Mouse (Mus musculus) midbrain, embryonic 11.5 days (tissue): ENCODE measurements around the gene Olfr575. TPM values are rescaled to one million over a fixed set of nuclear protein-coding genes. Genes with fewer than 3 reads are reported as not detected.

Experiments
- ATAC-seq: fragments of 200-750 bp; cut with Nextera tagmentation; 2 replicates; pipeline ENCODE4 v1.8.0; 2017; ENCODE audit warnings: moderate TSS enrichment, moderate library complexity; ENCODE audit not compliant: low FRiP score
- DNase-seq: peaks from one replicate; pipeline ENCODE4 v3.0.0; 2015; ENCODE audit warnings: low spot score; ENCODE audit errors: missing footprints
- H3K27ac ChIP-seq: fragments of 300-500 bp; sonication (generic); 2 replicates; pipeline ENCODE4 v1.5.1; 2014; ENCODE audit warnings: low read depth, low read length
- H3K27me3 ChIP-seq: fragments of 300-500 bp; sonication (generic); 2 replicates; pipeline ENCODE4 v1.6.1; 2014; ENCODE audit warnings: mild to moderate bottlenecking, low read length, moderate library complexity, mixed read lengths; ENCODE audit not compliant: control insufficient read depth, insufficient read depth
- H3K36me3 ChIP-seq: fragments of 300-500 bp; sonication (generic); 2 replicates; pipeline ENCODE4 v1.6.1; 2014; ENCODE audit warnings: mild to moderate bottlenecking, low read length, moderate library complexity, mixed read lengths; ENCODE audit not compliant: control insufficient read depth, insufficient read depth
- H3K4me1 ChIP-seq: fragments of 300-500 bp; sonication (generic); 2 replicates; pipeline ENCODE4 v1.6.1; 2014; ENCODE audit warnings: low read length; ENCODE audit not compliant: control insufficient read depth, insufficient read depth
- H3K4me2 ChIP-seq: fragments of 300-500 bp; sonication (generic); 2 replicates; pipeline ENCODE4 v1.6.1; 2014; ENCODE audit warnings: mild to moderate bottlenecking, moderate library complexity
- H3K4me3 ChIP-seq: fragments of 300-500 bp; sonication (generic); 2 replicates; pipeline ENCODE4 v1.5.1; 2014; ENCODE audit warnings: low read depth, low read length
- H3K9ac ChIP-seq: fragments of 300-500 bp; sonication (generic); 2 replicates; pipeline ENCODE4 v1.6.1; 2014; ENCODE audit warnings: low read length
- H3K9me3 ChIP-seq: fragments of 300-500 bp; sonication (generic); 2 replicates; pipeline ENCODE4 v1.6.1; 2016; ENCODE audit warnings: low read length; ENCODE audit not compliant: control insufficient read depth
- WGBS: fragments of 180-500 bp; shearing (Covaris S2); extraction: QIAGEN DNeasy Blood & Tissue Kit; methylation state at CpG from one replicate; pipeline ENCODE4 v1.1.7; 2014; 5-methylcytosine and 5-hydroxymethylcytosine counted together
- polyA plus RNA-seq: library from polyadenylated mRNA; unstranded; fragments of >200 nt; fragmentation: Nextera tagmentation; extraction: Ambion mirVana; gene quantifications from 2 replicates; pipeline ENCODE4 v1.2.1, GENCODE M21; 2014

Gene Olfr575
- not detected in 2 replicates for polyA plus RNA-seq

DNA sequence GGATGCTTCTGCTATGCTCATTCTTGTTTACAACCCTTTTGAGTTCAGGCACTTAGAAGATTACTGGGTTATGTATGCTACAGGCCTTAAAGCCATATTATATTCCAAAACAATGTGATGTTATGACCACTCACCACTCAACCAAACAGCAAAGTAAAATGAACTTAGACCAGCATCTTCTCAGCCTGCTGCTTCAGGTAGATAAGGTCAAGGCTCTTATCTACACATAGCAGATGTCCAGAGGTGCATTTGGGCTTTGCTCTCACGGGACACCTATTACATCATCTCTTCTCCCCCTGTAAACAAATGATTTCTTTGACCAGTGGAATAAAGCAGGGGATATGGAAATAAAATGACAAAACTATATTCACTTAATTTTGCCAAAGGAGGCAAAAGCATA, at the start of gene Olfr575:
Olfr575 (minus strand) TSS at position 183 of the 400 bp plus-strand sequence.
- H3K27ac ChIP-seq: no peak within 1 kb of the TSS
- H3K4me2 ChIP-seq: no peak within 1 kb of the TSS
- no peaks in the 10 kb centered on the region for H3K27me3 ChIP-seq
- H3K36me3 ChIP-seq: no peaks in the 10 kb centered on the region
- no peak within 1 kb of the TSS for H3K9ac ChIP-seq
- WGBS: 74% methylated on average over 1 of the region's 1 CpGs
- H3K9me3 ChIP-seq: no peaks in the 10 kb centered on the region
- ATAC-seq (no peak), DNase-seq (no peak)
- no peak within 1 kb of the TSS for H3K4me3 ChIP-seq
- no peaks in the 10 kb centered on the region for H3K4me1 ChIP-seq

GRCm38 (mm10) chr7:102989224-102989623, 30.6 kb upstream of the Olfr575 start, which contains the start of gene Olfr578:
Gene Olfr578 (minus strand): TSS chr7:102989324.
- WGBS: 71% methylated on average over 3 of the region's 3 CpGs
- H3K27ac ChIP-seq: no peak within 1 kb of the TSS

GRCm38 (mm10) chr7:102975843-102976242, 17.3 kb upstream of the Olfr575 start, which contains the start of gene Olfr577:
Gene Olfr577 (minus strand): TSS chr7:102975943.
- 80% methylated on average over 2 of the region's 2 CpGs for WGBS
- H3K4me1 ChIP-seq: no peaks in the 10 kb centered on the region
- no peak within 1 kb of the TSS for H3K27ac ChIP-seq
- ATAC-seq (no peak), DNase-seq (no peak)
- no peaks in the 10 kb centered on the region for H3K36me3 ChIP-seq
- H3K4me3 ChIP-seq: no peak within 1 kb of the TSS
- no peak within 1 kb of the TSS for H3K9ac ChIP-seq
- H3K4me2 ChIP-seq: no peak within 1 kb of the TSS
- H3K9me3 ChIP-seq: no peaks in the 10 kb centered on the region
- H3K27me3 ChIP-seq: no peaks in the 10 kb centered on the region

More at GRCm38 (mm10) chr7:102989224-102989623, 30.6 kb upstream of the Olfr575 start, which contains the start of gene Olfr578:
- Histone ChIP-seq H3K36me3 (no peaks in the 10 kb centered on the region), H3K4me2 (no peak within 1 kb of the TSS), H3K4me1 (no peaks in the 10 kb centered on the region), H3K9me3 (no peaks in the 10 kb centered on the region), H3K4me3 (no peak within 1 kb of the TSS), H3K27me3 (no peaks in the 10 kb centered on the region), H3K9ac (no peak within 1 kb of the TSS)
- DNase-seq (no peak), ATAC-seq (no peak)

- WGBS: 58% methylated on average over 1 of the region's 1 CpGs
- H3K9ac ChIP-seq: no peak overlapping the region
- no peaks in the 10 kb centered on the region for H3K9me3 ChIP-seq
- H3K4me2 ChIP-seq: no peak overlapping the region
- H3K4me3 ChIP-seq: no peak overlapping the region
- H3K27me3 ChIP-seq: no peaks in the 10 kb centered on the region
- H3K27ac ChIP-seq: no peak overlapping the region
- DNase-seq: no peak
- no peaks in the 10 kb centered on the region for H3K36me3 ChIP-seq
- ATAC-seq: no peak
- H3K4me1 ChIP-seq: no peaks in the 10 kb centered on the region
Measured at GRCm38 (mm10) chr7:102974399-102974798, 15.8 kb upstream of the Olfr575 start.

GRCm38 (mm10) chr7:102962360-102962759, 3.8 kb upstream of the Olfr575 start, which contains the start of gene Olfr576:
Gene Olfr576 (plus strand): TSS chr7:102962660.
- no peaks in the 10 kb centered on the region for H3K27me3 ChIP-seq
- 63% methylated on average over 2 of the region's 2 CpGs for WGBS
- no peak within 1 kb of the TSS for H3K4me3 ChIP-seq
- no peak within 1 kb of the TSS for H3K27ac ChIP-seq
- H3K9ac ChIP-seq: no peak within 1 kb of the TSS
- H3K36me3 ChIP-seq: no peaks in the 10 kb centered on the region
- DNase-seq (no peak), ATAC-seq (no peak)
- no peaks in the 10 kb centered on the region for H3K9me3 ChIP-seq
- H3K4me2 ChIP-seq: no peak within 1 kb of the TSS
- no peaks in the 10 kb centered on the region for H3K4me1 ChIP-seq

DNA sequence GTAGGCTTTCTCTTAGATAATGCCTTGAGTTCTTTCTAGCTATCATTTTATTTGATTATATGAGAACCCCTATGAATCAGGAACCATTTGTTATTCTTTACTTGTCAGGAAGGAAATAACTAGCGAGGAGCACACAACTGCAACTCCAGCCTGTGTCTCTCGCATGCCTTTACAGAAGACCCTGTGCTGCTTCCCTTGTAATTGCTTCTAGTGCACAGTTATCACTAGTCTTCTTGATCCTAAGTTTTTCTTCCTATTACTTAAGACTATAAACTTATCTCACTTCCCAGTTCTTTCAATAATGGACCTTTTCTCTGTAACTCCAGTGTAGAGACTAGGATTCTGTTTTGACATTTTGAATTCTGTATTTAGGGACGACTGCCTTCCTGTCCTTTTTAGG, 438 bp downstream of the Olfr575 start:
- Histone ChIP-seq H3K4me3 (no peak overlapping the region), H3K36me3 (no peaks in the 10 kb centered on the region), H3K4me1 (no peaks in the 10 kb centered on the region), H3K27ac (no peak overlapping the region), H3K9me3 (no peaks in the 10 kb centered on the region), H3K9ac (no peak overlapping the region), H3K4me2 (no peak overlapping the region), H3K27me3 (no peaks in the 10 kb centered on the region)
- ATAC-seq (no peak), DNase-seq (no peak)
- WGBS: 81% methylated on average over 3 of the region's 3 CpGs

DNA sequence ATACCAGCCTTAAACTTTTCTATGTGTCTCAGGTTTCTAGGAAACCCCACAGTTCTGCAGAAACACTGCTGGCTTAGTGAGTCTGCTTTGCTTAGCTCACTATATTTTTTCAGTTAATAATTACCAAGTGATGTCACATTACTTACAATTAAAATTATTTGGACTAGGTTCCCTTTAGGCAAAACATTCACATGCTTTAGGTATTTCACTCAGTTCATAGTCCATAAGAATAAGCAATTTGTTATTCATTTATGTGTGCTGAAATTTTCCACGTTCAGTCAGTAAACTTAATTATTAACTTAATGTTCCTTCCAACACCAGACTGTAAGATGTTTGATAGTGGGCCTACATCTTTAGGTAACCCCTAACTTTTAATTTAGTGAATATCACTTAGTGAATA, 7.8 kb downstream of the Olfr575 start:
- no peaks in the 10 kb centered on the region for H3K9me3 ChIP-seq
- no peaks in the 10 kb centered on the region for H3K27me3 ChIP-seq
- DNase-seq (no peak), ATAC-seq (no peak)
- no peaks in the 10 kb centered on the region for H3K4me1 ChIP-seq
- no peak overlapping the region for H3K4me2 ChIP-seq
- no peaks in the 10 kb centered on the region for H3K36me3 ChIP-seq
- H3K4me3 ChIP-seq: no peak overlapping the region
- 83% methylated on average over 1 of the region's 1 CpGs for WGBS
- H3K27ac ChIP-seq: no peak overlapping the region
- H3K9ac ChIP-seq: no peak overlapping the region

DNA sequence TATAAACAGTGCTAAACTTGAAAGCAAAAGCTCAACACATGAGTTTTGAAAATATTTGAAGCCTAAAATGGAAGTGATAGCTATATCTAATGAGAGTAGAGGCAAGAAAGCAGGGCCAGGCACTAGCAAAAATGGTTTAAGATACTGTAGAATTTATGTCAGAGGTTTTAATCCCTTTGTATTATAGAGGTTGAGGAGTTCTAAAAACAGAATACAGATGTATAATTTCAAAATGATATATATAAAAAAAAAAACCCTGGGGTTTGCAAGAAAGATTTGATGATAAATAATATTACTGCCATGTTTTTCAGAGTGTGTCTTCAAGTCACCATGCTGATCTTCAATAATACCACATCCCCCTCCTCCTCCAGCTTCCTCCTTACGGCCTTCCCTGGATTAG, 10.4 kb downstream of the Olfr575 start, which contains the start of gene Olfr574:
Olfr574 (plus strand) TSS at position 301 of the 400 bp plus-strand sequence.
- ATAC-seq (no peak), DNase-seq (no peak)
- no peaks in the 10 kb centered on the region for H3K4me1 ChIP-seq
- no peak within 1 kb of the TSS for H3K27ac ChIP-seq
- no peaks in the 10 kb centered on the region for H3K27me3 ChIP-seq
- no peak within 1 kb of the TSS for H3K4me3 ChIP-seq
- WGBS: 88% methylated on average over 1 of the region's 1 CpGs
- H3K9ac ChIP-seq: no peak within 1 kb of the TSS
- H3K9me3 ChIP-seq: no peaks in the 10 kb centered on the region
- no peaks in the 10 kb centered on the region for H3K36me3 ChIP-seq
- no peak within 1 kb of the TSS for H3K4me2 ChIP-seq

GRCm38 (mm10) chr7:102943417-102943816, 15.2 kb downstream of the Olfr575 start:
- WGBS: 88% methylated on average over 1 of the region's 1 CpGs
- no peaks in the 10 kb centered on the region for H3K9me3 ChIP-seq
- no peak overlapping the region for H3K4me2 ChIP-seq
- DNase-seq: no peak
- H3K4me3 ChIP-seq: no peak overlapping the region
- no peak overlapping the region for H3K27ac ChIP-seq
- no peak overlapping the region for H3K9ac ChIP-seq
- no peaks in the 10 kb centered on the region for H3K27me3 ChIP-seq
- no peaks in the 10 kb centered on the region for H3K4me1 ChIP-seq
- H3K36me3 ChIP-seq: no peaks in the 10 kb centered on the region
- ATAC-seq: no peak
